Mouse (Mus musculus): ENCODE measurements around the gene Gm3002.
"Not testable (repeated sequence)": the region's sequence is repeated elsewhere in the genome, so short reads cannot be mapped to it uniquely, and the experiment has no call there.

Gene Gm3002

DNA sequence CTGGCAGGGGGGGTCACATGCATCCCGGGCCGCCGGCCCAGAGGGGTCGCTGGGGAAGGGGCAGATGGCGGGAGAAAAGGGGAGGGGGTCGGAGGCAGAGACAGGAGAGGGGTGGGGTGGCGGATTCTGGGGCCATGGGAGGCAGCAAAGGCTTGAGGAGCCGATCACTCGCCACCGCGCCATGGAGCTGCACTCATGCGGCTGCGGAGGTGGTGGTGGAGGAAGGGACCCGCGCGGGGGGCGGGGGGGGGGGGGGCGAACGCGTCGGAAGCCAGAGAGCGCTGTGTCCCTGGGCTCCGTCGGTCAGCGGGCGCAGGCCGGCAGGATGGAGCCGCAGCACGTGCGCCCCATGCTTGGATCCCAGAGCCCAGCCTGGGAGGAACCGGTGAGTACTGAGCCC is at the start of gene Gm3002:
Gene Gm3002, plus strand, starts transcription at position 301 of the 400 bp plus-strand sequence.
- DNase-seq (ENCODE audit: low spot score): not testable (repeated sequence)

DNA sequence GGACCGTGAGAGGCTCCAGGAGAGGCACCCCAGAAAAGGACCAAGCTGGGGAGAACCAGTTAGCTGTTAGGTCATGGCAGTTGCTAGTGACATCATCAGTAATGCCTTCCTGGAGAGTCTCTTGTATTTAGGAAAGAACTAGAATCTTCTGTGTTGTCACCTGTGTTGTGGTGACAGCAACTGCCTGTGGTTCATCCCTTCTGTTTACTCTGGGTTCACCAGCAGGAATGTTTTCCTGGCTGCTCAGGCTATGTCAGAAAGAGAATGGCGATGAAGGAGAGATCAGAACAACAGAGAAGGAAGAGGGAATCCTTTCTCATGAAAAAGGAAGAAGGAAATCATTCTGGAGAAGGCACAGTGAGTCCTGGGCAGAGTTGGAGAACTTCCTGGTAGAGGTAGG is 36.1 kb downstream of the Gm3002 start, which contains the start of gene Gm3033:
Gene Gm3033, plus strand, starts transcription at position 301 of the 400 bp plus-strand sequence.
- DNase-seq (ENCODE audit: low spot score): not testable (repeated sequence)

DNA sequence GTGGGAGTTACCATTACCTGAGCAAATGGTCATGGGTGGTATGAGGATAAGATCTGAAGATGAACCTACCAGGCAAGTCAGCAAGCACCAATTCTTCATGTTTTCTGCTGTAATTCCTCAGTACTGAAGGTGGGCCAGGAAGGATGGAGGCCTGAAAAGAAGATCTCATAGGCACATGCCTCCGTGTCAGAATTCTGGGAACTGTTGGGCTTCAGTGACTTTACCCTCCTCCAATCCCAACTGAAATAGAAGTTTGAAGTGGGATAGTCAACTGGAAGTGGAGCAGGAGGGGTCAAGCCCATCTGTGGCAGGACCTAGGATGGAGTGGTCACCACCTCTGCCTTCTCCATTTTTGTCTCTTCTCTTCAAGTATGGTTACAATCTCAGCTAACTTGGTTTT is 74.0 kb downstream of the Gm3002 start, which contains the start of gene Gm2916:
Gene Gm2916, plus strand, starts transcription at position 301 of the 400 bp plus-strand sequence.
- DNase-seq (ENCODE audit: low spot score): not testable (repeated sequence)

DNA sequence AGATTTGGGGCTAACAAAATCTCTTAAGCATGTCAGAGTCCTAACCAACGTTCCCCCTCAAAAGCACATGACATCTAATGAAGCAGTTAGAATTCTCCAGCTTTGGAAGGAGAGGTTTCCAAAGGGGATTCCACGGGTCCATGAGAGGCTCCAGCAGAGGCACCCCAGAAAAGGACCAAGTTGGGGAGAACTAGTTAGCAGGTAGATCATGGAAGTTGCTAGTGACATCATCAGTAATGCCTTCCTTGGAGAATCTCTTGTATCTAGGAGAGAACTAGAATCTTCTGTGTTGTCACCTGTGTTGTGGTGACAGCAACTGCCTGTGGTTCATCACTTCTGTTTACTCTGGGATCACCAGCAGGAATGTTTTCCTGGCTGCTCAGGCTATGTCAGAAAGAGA is 121.6 kb downstream of the Gm3002 start, which contains the start of gene Gm3029:
Gene Gm3029, plus strand, starts transcription at position 301 of the 400 bp plus-strand sequence.
- not testable (repeated sequence) for DNase-seq (ENCODE audit: low spot score)

DNA sequence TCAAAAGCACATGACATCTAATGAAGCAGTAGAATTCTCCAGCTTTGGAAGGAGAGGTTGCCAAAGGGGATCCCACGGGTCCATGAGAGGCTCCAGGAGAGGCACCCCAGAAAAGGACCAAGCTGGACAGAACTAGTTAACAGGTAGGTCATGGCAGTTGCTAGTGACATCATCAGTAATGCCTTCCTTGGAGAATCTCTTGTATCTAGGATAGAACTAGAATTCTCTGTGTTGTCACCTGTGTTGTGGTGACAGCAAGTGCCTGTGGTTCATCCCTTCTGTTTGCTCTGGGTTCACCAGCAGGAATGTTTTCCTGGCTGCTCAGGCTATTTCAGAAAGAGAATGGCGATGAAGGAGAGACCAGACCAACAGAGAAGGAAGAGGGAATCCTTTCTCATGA is 153.4 kb downstream of the Gm3002 start, which contains the start of gene Gm3095:
Gene Gm3095, plus strand, starts transcription at position 301 of the 400 bp plus-strand sequence.
- DNase-seq (ENCODE audit: low spot score): not testable (repeated sequence)

DNA sequence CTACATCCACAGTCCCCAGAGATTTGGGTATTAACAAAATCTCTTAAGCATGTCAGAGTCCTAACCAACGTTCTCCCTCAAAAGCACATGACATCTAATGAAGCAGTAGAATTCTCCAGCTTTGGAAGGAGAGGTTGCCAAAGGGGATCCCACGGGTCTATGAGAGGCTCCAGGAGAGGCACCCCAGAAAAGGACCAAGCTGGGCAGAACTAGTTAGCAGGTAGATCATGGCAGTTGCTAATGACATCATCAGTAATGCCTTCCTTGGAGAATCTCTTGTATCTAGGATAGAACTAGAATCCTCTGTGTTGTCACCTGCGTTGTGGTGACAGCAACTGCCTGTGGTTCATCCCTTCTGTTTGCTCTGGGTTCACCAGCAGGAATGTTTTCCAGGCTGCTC is 188.2 kb downstream of the Gm3002 start, which contains the start of gene Gm3099:
Gene Gm3099, plus strand, starts transcription at position 301 of the 400 bp plus-strand sequence.
- DNase-seq (ENCODE audit: low spot score): not testable (repeated sequence)
